In genomic region chr10:80921923-80922322, GRCm38 (mm10) we compare ENCODE assay signal across 8 mouse cellular contexts. TPM values are rescaled to one million over a fixed set of nuclear protein-coding genes. Genes with fewer than 3 reads are reported as not detected.
DNase-seq lines count a peak whose midpoint lies in the region; ATAC-seq lines count a peak whose summit lies in the region.

No protein-coding gene starts in this region.

- H3K36me3 ChIP-seq in heart, embryonic 10.5 days, result no peaks in the 10 kb centered on the region
- H3K36me3 ChIP-seq in heart, embryonic 13.5 days, result no peaks in the 10 kb centered on the region
- no peaks in the 10 kb centered on the region for H3K36me3 ChIP-seq in limb, embryonic 10.5 days
- H3K36me3 ChIP-seq in midbrain, embryonic 13.5 days, result no peaks in the 10 kb centered on the region

- ATAC-seq in heart, embryonic 13.5 days (ENCODE audit: extremely low read depth, insufficient number of reproducible peaks, low FRiP score, low TSS enrichment), result 0 out of 2 replicates have a peak, but pooled peaks have one; percentile 39
- no peak for ATAC-seq in midbrain, embryonic 13.5 days

- H3K4me3 ChIP-seq in heart, embryonic 10.5 days, result peak overlapping the region; percentile 55
- peak overlapping the region; percentile 48 for H3K4me3 ChIP-seq in heart, embryonic 13.5 days
- H3K4me3 ChIP-seq in limb, embryonic 10.5 days, result peak overlapping the region; percentile 44
- H3K4me3 ChIP-seq in midbrain, embryonic 13.5 days (replicated peaks), result peak overlapping the region; percentile 9

- peaks cover 26% of the 10 kb centered on the region for H3K4me1 ChIP-seq in heart, embryonic 10.5 days
- H3K4me1 ChIP-seq in heart, embryonic 13.5 days, result peaks cover 18% of the 10 kb centered on the region
- H3K4me1 ChIP-seq in limb, embryonic 10.5 days, result peaks cover 30% of the 10 kb centered on the region
- peaks cover 12% of the 10 kb centered on the region for H3K4me1 ChIP-seq in midbrain, embryonic 13.5 days (replicated peaks)

- WGBS in heart, embryonic 10.5 days, result 4% methylated on average over 16 of the region's 16 CpGs
- 4% methylated on average over 16 of the region's 16 CpGs for WGBS in heart, embryonic 13.5 days
- WGBS in limb, embryonic 10.5 days, result 3% methylated on average over 16 of the region's 16 CpGs
- 4% methylated on average over 16 of the region's 16 CpGs for WGBS in midbrain, embryonic 13.5 days

- no peaks in the 10 kb centered on the region for H3K9me3 ChIP-seq in heart, embryonic 10.5 days
- H3K9me3 ChIP-seq in heart, embryonic 13.5 days, result peaks cover 2% of the 10 kb centered on the region; the same call in 1 of the 2 replicates
- H3K9me3 ChIP-seq in limb, embryonic 10.5 days (replicated peaks), result no peaks in the 10 kb centered on the region
- no peaks in the 10 kb centered on the region for H3K9me3 ChIP-seq in midbrain, embryonic 13.5 days

- H3K27ac ChIP-seq in heart, embryonic 10.5 days, result peak overlapping the region; percentile 81
- peak overlapping the region; percentile 53 for H3K27ac ChIP-seq in heart, embryonic 13.5 days (replicated peaks)
- peak overlapping the region; percentile 73 for H3K27ac ChIP-seq in limb, embryonic 10.5 days
- H3K27ac ChIP-seq in midbrain, embryonic 13.5 days, result no peak overlapping the region

- intact Hi-C loops in heart, postnatal 36 days (cut with DNase I), result no loop called here

- DNase-seq in heart, embryonic 10.5 days (ENCODE audit: low spot score), result no peak
- no peak for DNase-seq in heart, postnatal 36 days
- DNase-seq in limb, embryonic 10.5 days (ENCODE audit: low spot score), result no peak
- no peak for DNase-seq in urinary bladder, adult 2 months (ENCODE audit: low spot score)
- DNase-seq in cerebellum, postnatal 4 days (ENCODE audit: low spot score in 2 of 2), result no peak
- DNase-seq in layer of hippocampus, postnatal 14 days (ENCODE audit: low spot score in 2 of 2), result no peak

- H3K9ac ChIP-seq in heart, embryonic 13.5 days, result peak overlapping the region; percentile 80
- peak overlapping the region; percentile 30; the same call in 1 of the 2 replicates for H3K9ac ChIP-seq in midbrain, embryonic 13.5 days (replicated peaks)

- H3K4me2 ChIP-seq in heart, embryonic 13.5 days, result peak overlapping the region; percentile 68
- H3K4me2 ChIP-seq in midbrain, embryonic 13.5 days (replicated peaks), result peak overlapping the region; percentile 41

- H3K27me3 ChIP-seq in heart, embryonic 10.5 days (ENCODE audit: insufficient read depth, poor library complexity, severe bottlenecking), result no peaks in the 10 kb centered on the region
- H3K27me3 ChIP-seq in heart, embryonic 13.5 days (replicated peaks), result no peaks in the 10 kb centered on the region
- H3K27me3 ChIP-seq in limb, embryonic 10.5 days (ENCODE audit: low read depth, poor library complexity, severe bottlenecking), result peaks cover 14% of the 10 kb centered on the region
- H3K27me3 ChIP-seq in midbrain, embryonic 13.5 days, result no peaks in the 10 kb centered on the region

RNA-seq across cellular contexts. Expression of gene Lmnb2, which starts 3.9 kb away (rescaled TPM):
- polyA plus RNA-seq in heart, embryonic 10.5 days (2016; fragmentation: Nextera tagmentation; extraction: Ambion mirVana), result 39.7 and 47.3 TPM in 2 replicates
- total RNA-seq in heart, postnatal 36 days (2021), result 1 to 10 TPM; 3.6 to 4.9 TPM
- polyA plus RNA-seq in heart, embryonic 13.5 days (2015; fragmentation: Nextera tagmentation; extraction: Ambion mirVana), result 24.8 and 26.7 TPM in 2 replicates
- 85.0 and 85.4 TPM in 2 replicates for polyA plus RNA-seq in limb, embryonic 10.5 days (2016; fragmentation: Nextera tagmentation; extraction: Ambion mirVana)
- 46.9 and 48.2 TPM in 2 replicates for polyA plus RNA-seq in midbrain, embryonic 13.5 days (2015; fragmentation: Nextera tagmentation; extraction: Ambion mirVana)
- polyA plus RNA-seq in urinary bladder, adult 2 months (2012; rRNA removed), result 10.5 and 14.1 TPM in 2 replicates
- total RNA-seq in layer of hippocampus, postnatal 14 days (2021), result 10 to 100 TPM; 18.2 to 21.5 TPM

RNA-seq across cellular contexts. Expression of gene Gadd45b, which starts 8.0 kb away (rescaled TPM):
- 17.1 and 20.1 TPM in 2 replicates for polyA plus RNA-seq in heart, embryonic 10.5 days (2016; fragmentation: Nextera tagmentation; extraction: Ambion mirVana)
- 10 to 100 TPM; 11.0 to 18.7 TPM for total RNA-seq in heart, postnatal 36 days (2021)
- polyA plus RNA-seq in heart, embryonic 13.5 days (2015; fragmentation: Nextera tagmentation; extraction: Ambion mirVana), result 29.2 and 33.9 TPM in 2 replicates
- polyA plus RNA-seq in limb, embryonic 10.5 days (2016; fragmentation: Nextera tagmentation; extraction: Ambion mirVana), result 4.5 and 9.8 TPM in 2 replicates
- polyA plus RNA-seq in midbrain, embryonic 13.5 days (2015; fragmentation: Nextera tagmentation; extraction: Ambion mirVana), result 4.0 and 4.9 TPM in 2 replicates
- polyA plus RNA-seq in urinary bladder, adult 2 months (2012; rRNA removed), result 17.9 and 29.9 TPM in 2 replicates
- total RNA-seq in layer of hippocampus, postnatal 14 days (2021), result 10 to 100 TPM; 14.0 to 17.6 TPM

RNA-seq across cellular contexts. Expression of gene Timm13, which starts 21.2 kb away (rescaled TPM):
- 348 and 363 TPM in 2 replicates for polyA plus RNA-seq in heart, embryonic 10.5 days (2016; fragmentation: Nextera tagmentation; extraction: Ambion mirVana)
- 100 to 1,000 TPM; 129 to 145 TPM for total RNA-seq in heart, postnatal 36 days (2021)
- polyA plus RNA-seq in heart, embryonic 13.5 days (2015; fragmentation: Nextera tagmentation; extraction: Ambion mirVana), result 285 and 314 TPM in 2 replicates
- polyA plus RNA-seq in limb, embryonic 10.5 days (2016; fragmentation: Nextera tagmentation; extraction: Ambion mirVana), result 342 and 401 TPM in 2 replicates
- 331 TPM in 2 replicates for polyA plus RNA-seq in midbrain, embryonic 13.5 days (2015; fragmentation: Nextera tagmentation; extraction: Ambion mirVana)
- polyA plus RNA-seq in urinary bladder, adult 2 months (2012; rRNA removed), result 111 and 113 TPM in 2 replicates
- total RNA-seq in layer of hippocampus, postnatal 14 days (2021), result 100 to 1,000 TPM; 161 to 172 TPM

RNA-seq across cellular contexts. Expression of gene Tmprss9, which starts 50.3 kb away (rescaled TPM):
- polyA plus RNA-seq in heart, embryonic 10.5 days (2016; fragmentation: Nextera tagmentation; extraction: Ambion mirVana), result not detected in 2 replicates
- total RNA-seq in heart, postnatal 36 days (2021), result not detected
- 0.05 and 0.07 TPM in 2 replicates for polyA plus RNA-seq in heart, embryonic 13.5 days (2015; fragmentation: Nextera tagmentation; extraction: Ambion mirVana)
- 0.04 TPM in 2 replicates for polyA plus RNA-seq in limb, embryonic 10.5 days (2016; fragmentation: Nextera tagmentation; extraction: Ambion mirVana)
- polyA plus RNA-seq in midbrain, embryonic 13.5 days (2015; fragmentation: Nextera tagmentation; extraction: Ambion mirVana), result 0.15 and 0.31 TPM in 2 replicates
- 0.44 and 0.49 TPM in 2 replicates for polyA plus RNA-seq in urinary bladder, adult 2 months (2012; rRNA removed)
- under 1 TPM; 0.38 to 0.44 TPM for total RNA-seq in layer of hippocampus, postnatal 14 days (2021)
